Mouse (Mus musculus): ENCODE measurements around the gene Kcna7. TPM values are rescaled to one million over a fixed set of nuclear protein-coding genes. Genes with fewer than 3 reads are reported as not detected.

Gene Kcna7
- polyA plus RNA-seq, 1 experiment from 2014 or later, result 0.08 TPM

- peaks cover 60% of the 10 kb centered on the region for H3K27me3 ChIP-seq (replicated peaks; ENCODE audit: control insufficient read depth, insufficient read depth, low read length)
- H3K36me3 ChIP-seq (ENCODE audit: control insufficient read depth, insufficient read depth), result no peaks in the 10 kb centered on the region
- no peaks in the 10 kb centered on the region for H3K9me3 ChIP-seq (ENCODE audit: control insufficient read depth)
- 67% methylated on average over 2 of the region's 2 CpGs for WGBS
- H3K27ac ChIP-seq (ENCODE audit: low read depth, low read length), result no peak overlapping the region
- no peak for ATAC-seq
- no peak overlapping the region for H3K4me3 ChIP-seq (ENCODE audit: low read depth, low read length)
- H3K9ac ChIP-seq (ENCODE audit: low read depth, low read length), result no peak overlapping the region
- no peak for TF ChIP-seq CTCF (IDR thresholded peaks at IDR 0.05; ENCODE audit: low read depth)
- no peaks in the 10 kb centered on the region for H3K4me1 ChIP-seq (replicated peaks; ENCODE audit: control insufficient read depth, insufficient read depth, low read length)
- H3K4me2 ChIP-seq (replicated peaks; ENCODE audit: low read depth), result no peak overlapping the region
Observed at GRCm38 (mm10) chr7:45363983-45364382, 41.5 kb upstream of the Kcna7 start.

DNA sequence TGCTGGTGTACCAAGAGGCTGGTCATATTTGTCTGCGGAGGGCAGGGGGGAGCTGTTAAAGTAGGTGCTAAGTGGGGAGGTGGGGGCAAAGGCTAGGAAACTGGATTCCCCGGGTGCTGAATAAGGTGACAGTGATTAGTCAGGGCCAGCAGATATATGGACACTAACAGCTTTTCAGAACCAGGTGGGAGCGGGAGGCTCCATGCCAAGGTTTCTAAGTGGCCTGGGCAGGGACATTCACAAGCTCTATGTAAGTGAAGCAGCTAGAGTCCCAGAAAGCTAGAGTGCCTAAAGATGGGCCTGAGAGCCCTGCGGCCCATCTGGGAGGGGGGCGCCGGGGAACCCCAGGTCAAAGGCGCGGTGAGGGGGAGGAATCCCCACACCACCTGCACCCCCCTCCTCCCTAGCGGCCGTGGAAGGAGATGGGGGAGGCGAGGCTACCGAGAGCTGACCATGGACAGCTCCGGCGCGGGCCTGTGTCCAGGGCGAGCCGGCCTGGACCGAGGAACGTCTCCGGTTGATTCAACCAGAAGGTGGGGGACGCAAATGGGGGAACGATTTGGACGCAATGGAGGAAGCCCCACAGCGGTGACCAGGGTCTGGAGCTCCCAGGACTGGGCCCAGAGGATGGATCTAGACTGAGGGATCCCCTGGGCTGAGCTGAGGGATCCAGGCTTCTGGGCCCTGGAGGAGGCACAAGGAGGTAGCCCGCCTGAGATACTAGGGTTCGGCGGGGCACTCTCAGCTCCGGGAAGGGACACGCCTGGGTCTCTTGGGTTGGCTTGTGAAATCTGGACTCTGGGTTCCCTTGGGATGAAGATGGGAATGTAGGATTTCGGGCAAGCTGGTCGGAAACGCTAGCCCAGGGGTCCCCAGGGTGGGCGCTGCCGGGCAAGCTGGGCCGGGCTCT is 39.5 kb upstream of the Kcna7 start:
- Histone ChIP-seq H3K27ac (ENCODE audit: low read depth, low read length) (no peak overlapping the region), H3K4me2 (replicated peaks; ENCODE audit: low read depth) (peak overlapping the region; percentile 99), H3K36me3 (ENCODE audit: control insufficient read depth, insufficient read depth) (no peaks in the 10 kb centered on the region), H3K9me3 (ENCODE audit: control insufficient read depth) (no peaks in the 10 kb centered on the region), H3K4me1 (replicated peaks; ENCODE audit: control insufficient read depth, insufficient read depth, low read length) (peaks cover 4% of the 10 kb centered on the region; the same call in 1 of the 2 replicates), H3K4me3 (ENCODE audit: low read depth, low read length) (peak overlapping the region; percentile 56), H3K9ac (ENCODE audit: low read depth, low read length) (peak overlapping the region; percentile 51; the same call in 1 of the 2 replicates), H3K27me3 (replicated peaks; ENCODE audit: control insufficient read depth, insufficient read depth, low read length) (peaks cover 52% of the 10 kb centered on the region)
- no peak for ATAC-seq
- WGBS, result 5% methylated on average over 31 of the region's 35 CpGs
- TF ChIP-seq CTCF (IDR thresholded peaks at IDR 0.05; ENCODE audit: low read depth), result peak; percentile 23

- no peak for ATAC-seq
- WGBS, result 0% methylated on average over 22 of the region's 26 CpGs
- peaks cover 4% of the 10 kb centered on the region; the same call in 1 of the 2 replicates for H3K4me1 ChIP-seq (replicated peaks; ENCODE audit: control insufficient read depth, insufficient read depth, low read length)
- H3K27me3 ChIP-seq (replicated peaks; ENCODE audit: control insufficient read depth, insufficient read depth, low read length), result peaks cover 46% of the 10 kb centered on the region
- no peaks in the 10 kb centered on the region for H3K36me3 ChIP-seq (ENCODE audit: control insufficient read depth, insufficient read depth)
- peak within 1 kb of the TSS; percentile 56 for H3K4me3 ChIP-seq (ENCODE audit: low read depth, low read length)
- H3K4me2 ChIP-seq (replicated peaks; ENCODE audit: low read depth), result peak within 1 kb of the TSS; percentile 99
- no peaks in the 10 kb centered on the region for H3K9me3 ChIP-seq (ENCODE audit: control insufficient read depth)
- no peak for TF ChIP-seq CTCF (IDR thresholded peaks at IDR 0.05; ENCODE audit: low read depth)
- H3K27ac ChIP-seq (ENCODE audit: low read depth, low read length), result peak within 1 kb of the TSS; percentile 46
- H3K9ac ChIP-seq (ENCODE audit: low read depth, low read length), result peak within 1 kb of the TSS; percentile 51
Observed at GRCm38 (mm10) chr7:45366652-45367019, 38.8 kb upstream of the Kcna7 start, which contains the start of gene Ppfia3. Gene Ppfia3, minus strand, starts transcription at chr7:45367019.

- TF ChIP-seq CTCF (IDR thresholded peaks at IDR 0.05; ENCODE audit: low read depth), result peak; percentile 85
- H3K27ac ChIP-seq (ENCODE audit: low read depth, low read length), result peak overlapping the region; percentile 46
- no peaks in the 10 kb centered on the region for H3K36me3 ChIP-seq (ENCODE audit: control insufficient read depth, insufficient read depth)
- peak overlapping the region; percentile 56 for H3K4me3 ChIP-seq (ENCODE audit: low read depth, low read length)
- H3K9me3 ChIP-seq (ENCODE audit: control insufficient read depth), result no peaks in the 10 kb centered on the region
- H3K27me3 ChIP-seq (replicated peaks; ENCODE audit: control insufficient read depth, insufficient read depth, low read length), result peaks cover 40% of the 10 kb centered on the region
- peak; percentile 86 for ATAC-seq
- peak overlapping the region; percentile 34 for H3K9ac ChIP-seq (ENCODE audit: low read depth, low read length)
- peak overlapping the region; percentile 99 for H3K4me2 ChIP-seq (replicated peaks; ENCODE audit: low read depth)
- under 1% methylated on average over 69 of the region's 70 CpGs for WGBS
- H3K4me1 ChIP-seq (replicated peaks; ENCODE audit: control insufficient read depth, insufficient read depth, low read length), result peaks cover 4% of the 10 kb centered on the region; the same call in 1 of the 2 replicates
Observed at GRCm38 (mm10) chr7:45367020-45367880, 38.2 kb upstream of the Kcna7 start.

DNA sequence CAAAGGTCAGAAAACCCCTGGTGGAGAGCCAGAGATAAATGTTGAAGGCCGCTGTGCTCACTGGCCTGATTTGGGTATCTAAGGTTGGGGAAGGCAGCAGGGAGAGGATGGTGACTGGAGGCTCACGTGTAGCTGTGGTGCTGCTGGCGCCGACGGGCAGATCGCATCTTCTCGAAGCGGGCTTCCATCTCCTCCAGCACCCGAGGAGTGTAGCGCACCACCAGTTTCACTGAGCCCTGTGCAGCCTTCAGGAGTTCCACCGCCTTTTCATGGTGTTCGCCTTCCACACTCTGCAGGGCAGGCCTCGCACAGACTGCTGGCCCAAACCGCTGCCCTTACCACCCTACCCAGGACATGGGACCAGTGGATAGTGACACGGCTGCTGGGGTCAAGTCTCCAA is 37.3 kb upstream of the Kcna7 start:
- peaks cover 34% of the 10 kb centered on the region for H3K27me3 ChIP-seq (replicated peaks; ENCODE audit: control insufficient read depth, insufficient read depth, low read length)
- TF ChIP-seq CTCF (IDR thresholded peaks at IDR 0.05; ENCODE audit: low read depth), result no peak
- 90% methylated on average over 15 of the region's 15 CpGs for WGBS
- peaks cover 4% of the 10 kb centered on the region; the same call in 1 of the 2 replicates for H3K4me1 ChIP-seq (replicated peaks; ENCODE audit: control insufficient read depth, insufficient read depth, low read length)
- peak overlapping the region; percentile 99; the same call in 1 of the 2 replicates for H3K4me2 ChIP-seq (replicated peaks; ENCODE audit: low read depth)
- H3K4me3 ChIP-seq (ENCODE audit: low read depth, low read length), result no peak overlapping the region
- H3K9ac ChIP-seq (ENCODE audit: low read depth, low read length), result peak overlapping the region; percentile 17; the same call in 1 of the 2 replicates
- no peaks in the 10 kb centered on the region for H3K9me3 ChIP-seq (ENCODE audit: control insufficient read depth)
- H3K27ac ChIP-seq (ENCODE audit: low read depth, low read length), result no peak overlapping the region
- no peak for ATAC-seq
- H3K36me3 ChIP-seq (ENCODE audit: control insufficient read depth, insufficient read depth), result no peaks in the 10 kb centered on the region
